Mouse (Mus musculus) heart, embryonic 10.5 days (tissue): ENCODE results near the gene Cdk15. TPM values are rescaled to one million over a fixed set of nuclear protein-coding genes. Genes with fewer than 3 reads are reported as not detected.

Experiments
- DNase-seq: peaks from one replicate; pipeline ENCODE4 v3.0.0-alpha.2; 2017; ENCODE audit warnings: low spot score
- H3K27ac ChIP-seq: fragments of 300-500 bp; sonication (generic); 2 replicates; pipeline ENCODE4 v1.5.1; 2016; ENCODE audit warnings: mild to moderate bottlenecking
- H3K27me3 ChIP-seq: fragments of 300-500 bp; sonication (generic); 2 replicates; pipeline ENCODE4 v1.6.1; 2016; ENCODE audit warnings: mild to moderate bottlenecking; ENCODE audit not compliant: poor library complexity, insufficient read depth, severe bottlenecking
- H3K36me3 ChIP-seq: fragments of 300-500 bp; sonication (generic); 2 replicates; pipeline ENCODE4 v1.6.1; 2016; ENCODE audit warnings: mild to moderate bottlenecking, moderate library complexity
- H3K4me1 ChIP-seq: fragments of 300-500 bp; sonication (generic); 2 replicates; pipeline ENCODE4 v1.6.1; 2016; ENCODE audit warnings: mild to moderate bottlenecking
- H3K4me3 ChIP-seq: fragments of 300-500 bp; sonication (generic); 2 replicates; pipeline ENCODE4 v1.5.1; 2016; ENCODE audit warnings: mild to moderate bottlenecking, moderate library complexity
- H3K9me3 ChIP-seq: fragments of 300-500 bp; sonication (generic); 2 replicates; pipeline ENCODE4 v1.6.1; 2016; ENCODE audit warnings: mild to moderate bottlenecking, moderate library complexity
- WGBS: fragments of 180-500 bp; shearing (Covaris S2); methylation state at CpG from one replicate; pipeline ENCODE4 v1.1.7; 2016; 5-methylcytosine and 5-hydroxymethylcytosine counted together
- polyA plus RNA-seq: library from polyadenylated mRNA; unstranded; fragments of >200 nt; fragmentation: Nextera tagmentation; extraction: Ambion mirVana; gene quantifications from 2 replicates; pipeline ENCODE4 v1.2.1, GENCODE M21; 2016

Gene Cdk15
- polyA plus RNA-seq, 1 experiment from 2014 or later = 0.20 TPM

DNA sequence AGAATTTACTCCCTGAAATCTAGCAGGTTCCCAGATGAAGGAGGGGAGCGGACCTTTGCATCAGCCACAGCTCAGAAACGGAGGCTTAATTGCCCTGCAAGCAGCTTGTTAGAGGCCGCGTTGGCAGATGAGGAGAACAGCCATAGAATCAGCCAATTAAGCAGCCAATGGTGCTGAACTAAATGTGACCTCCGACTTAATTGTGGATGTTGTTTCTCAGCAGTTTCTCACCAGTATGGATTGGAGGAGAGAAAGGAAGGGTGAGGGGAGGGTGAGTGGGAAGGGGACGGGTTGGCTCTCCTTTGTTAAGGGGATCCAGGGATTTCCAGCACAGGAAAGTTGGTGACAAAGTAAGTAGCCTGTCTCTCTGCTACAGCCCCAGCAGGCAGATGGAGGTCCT, 137.9 kb downstream of the Cdk15 start:
- peaks cover 16% of the 10 kb centered on the region; the same call in 1 of the 2 replicates for H3K27me3 ChIP-seq
- H3K4me3 ChIP-seq = no peak overlapping the region
- peaks cover 13% of the 10 kb centered on the region for H3K4me1 ChIP-seq
- no peaks in the 10 kb centered on the region for H3K9me3 ChIP-seq
- H3K36me3 ChIP-seq = no peaks in the 10 kb centered on the region
- DNase-seq = no peak
- WGBS = 46% methylated on average over 6 of the region's 6 CpGs
- H3K27ac ChIP-seq = peak overlapping the region; percentile 57

DNA sequence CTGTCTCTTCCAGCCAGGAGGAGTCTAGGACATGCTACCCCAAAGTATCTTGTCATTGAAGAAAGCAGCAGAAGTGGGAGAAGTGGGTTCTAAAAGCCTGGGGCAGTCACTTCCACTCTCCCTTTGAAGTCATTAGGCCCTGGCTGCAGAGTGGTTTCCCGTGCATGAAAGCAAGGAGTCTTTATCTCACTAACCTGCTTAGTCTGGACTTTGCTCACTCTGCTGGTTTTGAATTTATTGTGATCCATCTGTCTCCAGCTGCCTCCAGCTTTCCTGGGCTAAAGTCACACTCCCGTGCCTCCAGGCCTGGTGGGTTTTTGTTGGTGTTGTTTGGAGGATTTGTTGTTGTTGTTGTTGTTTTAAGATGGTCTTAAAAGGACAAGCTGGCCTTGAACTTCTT, 139.3 kb downstream of the Cdk15 start:
- Histone ChIP-seq H3K27me3 (peaks cover 20% of the 10 kb centered on the region; the same call in 1 of the 2 replicates), H3K27ac (no peak overlapping the region), H3K4me1 (peaks cover 13% of the 10 kb centered on the region), H3K36me3 (no peaks in the 10 kb centered on the region), H3K4me3 (no peak overlapping the region), H3K9me3 (no peaks in the 10 kb centered on the region)
- 51% methylated on average over 2 of the region's 2 CpGs for WGBS
- no peak for DNase-seq

DNA sequence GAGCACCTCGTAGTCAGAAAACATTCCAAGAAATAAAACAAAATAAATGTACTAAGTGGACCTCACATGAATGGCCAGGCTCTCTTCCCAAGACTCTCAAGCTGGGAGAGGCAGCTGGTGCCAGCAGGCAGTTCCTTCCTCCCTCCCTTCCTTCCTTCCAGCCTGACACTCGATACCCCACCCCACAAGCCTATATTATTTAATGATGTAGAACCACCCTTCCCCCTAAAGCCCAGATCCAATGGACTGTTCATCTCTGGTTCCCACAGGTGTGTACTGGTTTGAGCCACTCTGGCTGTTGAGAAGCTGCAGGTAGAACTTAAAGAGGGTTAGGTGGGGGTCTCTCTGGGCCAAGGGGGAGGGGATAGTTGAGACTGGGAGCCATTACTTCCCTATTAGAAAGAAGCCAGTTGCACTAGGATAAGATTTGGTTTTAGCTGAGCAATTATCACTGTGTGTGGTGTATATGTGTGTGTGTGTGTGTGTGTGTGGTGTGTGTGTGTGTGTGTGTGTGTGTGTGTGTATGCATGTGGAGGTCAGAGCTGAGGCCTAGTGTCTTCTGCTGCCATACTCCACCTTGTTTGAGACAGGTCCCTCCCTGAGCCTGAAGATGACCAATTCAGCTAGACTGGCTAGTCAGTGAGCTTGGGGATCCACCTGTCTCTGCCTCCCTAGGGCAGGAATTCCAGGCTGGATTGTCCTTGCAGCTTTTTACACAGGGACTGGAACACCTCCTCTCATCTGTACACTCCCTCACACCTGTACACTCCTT, 143.0 kb downstream of the Cdk15 start:
- no peak for DNase-seq
- Histone ChIP-seq H3K4me1 (peaks cover 10% of the 10 kb centered on the region), H3K27ac (no peak overlapping the region), H3K27me3 (peaks cover 20% of the 10 kb centered on the region; the same call in 1 of the 2 replicates), H3K9me3 (no peaks in the 10 kb centered on the region), H3K4me3 (no peak overlapping the region), H3K36me3 (no peaks in the 10 kb centered on the region)
- WGBS = 58% methylated on average over 2 of the region's 2 CpGs

DNA sequence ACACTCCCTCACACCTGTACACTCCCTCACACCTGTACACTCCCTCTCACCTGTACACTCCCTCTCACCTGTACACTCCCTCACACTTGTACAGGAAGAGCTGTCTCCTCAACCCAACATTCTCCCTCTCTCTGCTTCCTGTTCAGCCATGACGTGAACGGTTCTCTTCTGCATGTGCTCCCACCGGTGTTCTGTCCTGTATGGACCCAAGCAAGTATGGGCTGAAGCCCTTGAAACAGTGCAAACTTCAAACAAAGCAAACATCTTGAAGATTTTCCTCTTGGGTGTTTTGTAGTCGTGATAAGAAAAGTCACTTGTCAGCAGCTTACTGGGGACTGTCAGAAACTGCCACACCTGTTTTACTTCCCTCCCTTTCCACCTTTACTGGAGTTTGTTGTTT, 144.5 kb downstream of the Cdk15 start:
- Histone ChIP-seq H3K27ac (no peak overlapping the region), H3K4me1 (0 out of 2 replicates have a peak, but pooled peaks cover 6% of the 10 kb centered on the region), H3K27me3 (0 out of 2 replicates have a peak, but pooled peaks cover 14% of the 10 kb centered on the region), H3K9me3 (no peaks in the 10 kb centered on the region), H3K4me3 (no peak overlapping the region), H3K36me3 (no peaks in the 10 kb centered on the region)
- WGBS = 70% methylated on average over 4 of the region's 4 CpGs
- DNase-seq = no peak

Other genes with a start within 250 kb of the Cdk15 start
- gene C2cd6, start 162.0 kb upstream of the Cdk15 start, polyA plus RNA-seq = not detected in 2 replicates
- gene Tmem237, start 136.5 kb upstream of the Cdk15 start, polyA plus RNA-seq = 17.8 and 29.8 TPM in 2 replicates
- gene Mpp4, start 93.5 kb upstream of the Cdk15 start, polyA plus RNA-seq = 0.49 TPM in 2 replicates
- 12.2 and 14.0 TPM in 2 replicates for gene Als2, start 19.7 kb upstream of the Cdk15 start, polyA plus RNA-seq
- 4.2 and 13.0 TPM in 2 replicates for gene Fzd7, start 225.5 kb downstream of the Cdk15 start, polyA plus RNA-seq